Mouse (Mus musculus): ENCODE measurements at regions not wholly inside any gene's neighbourhood (a gene's known extent, or its start where the extent isn't known, plus 50 kb on each side); places are given as distances from the start of the nearest gene placed in this dataset.
"Not testable (repeated sequence)": the region's sequence is repeated elsewhere in the genome, so short reads cannot be mapped to it uniquely, and the experiment has no call there.

- Histone ChIP-seq H3K36me3 (ENCODE audit: control insufficient read depth, insufficient read depth, low read length) (no peaks in the 10 kb centered on the region), H3K27me3 (ENCODE audit: control insufficient read depth, insufficient read depth, low read length) (no peaks in the 10 kb centered on the region)
- 48% methylated on average over 1 of the region's 1 CpGs for WGBS
Measured at GRCm38 (mm10) chr13:74969244-74969643, 120.4 kb upstream of the Pcsk1 start.

GRCm38 (mm10) chr13:74955876-74956275 lies 133.8 kb upstream of the Pcsk1 start:
- Histone ChIP-seq H3K9ac (ENCODE audit: low read depth, low read length) (no peak overlapping the region), H3K4me1 (ENCODE audit: control insufficient read depth, insufficient read depth, low read length) (no peaks in the 10 kb centered on the region), H3K27ac (ENCODE audit: low read depth, low read length) (no peak overlapping the region), H3K36me3 (ENCODE audit: control insufficient read depth, insufficient read depth, low read length) (no peaks in the 10 kb centered on the region), H3K4me3 (ENCODE audit: low read length) (no peak overlapping the region), H3K27me3 (ENCODE audit: control insufficient read depth, insufficient read depth, low read length) (no peaks in the 10 kb centered on the region), H3K4me2 (replicated peaks; ENCODE audit: low read depth, low read length) (no peak overlapping the region), H3K9me3 (ENCODE audit: control insufficient read depth, low read length) (no peaks in the 10 kb centered on the region)
- WGBS: 87% methylated on average over 1 of the region's 1 CpGs
- no peak for ATAC-seq (ENCODE audit: low FRiP score, low TSS enrichment)

More at GRCm38 (mm10) chr13:74969244-74969643, 120.4 kb upstream of the Pcsk1 start:
- Histone ChIP-seq H3K9ac (ENCODE audit: low read depth, low read length) (no peak overlapping the region), H3K9me3 (ENCODE audit: control insufficient read depth, low read length) (no peaks in the 10 kb centered on the region), H3K4me1 (ENCODE audit: control insufficient read depth, insufficient read depth, low read length) (no peaks in the 10 kb centered on the region), H3K4me2 (replicated peaks; ENCODE audit: low read depth, low read length) (no peak overlapping the region), H3K27ac (ENCODE audit: low read depth, low read length) (no peak overlapping the region), H3K4me3 (ENCODE audit: low read length) (no peak overlapping the region)
- ATAC-seq (ENCODE audit: low FRiP score, low TSS enrichment): no peak

- not testable (repeated sequence) for H3K9ac ChIP-seq (ENCODE audit: low read depth, low read length); H3K4me1 ChIP-seq (ENCODE audit: control insufficient read depth, insufficient read depth, low read length); H3K27me3 ChIP-seq (ENCODE audit: control insufficient read depth, insufficient read depth, low read length); H3K4me2 ChIP-seq (replicated peaks; ENCODE audit: low read depth, low read length); H3K36me3 ChIP-seq (ENCODE audit: control insufficient read depth, insufficient read depth, low read length); H3K4me3 ChIP-seq (ENCODE audit: low read length); H3K9me3 ChIP-seq (ENCODE audit: control insufficient read depth, low read length); H3K27ac ChIP-seq (ENCODE audit: low read depth, low read length); ATAC-seq (ENCODE audit: low FRiP score, low TSS enrichment)
- WGBS: 38% methylated on average over 2 of the region's 2 CpGs
Measured at GRCm38 (mm10) chr13:74913655-74914054, 105.0 kb upstream of the Cast start.

- no peak for ATAC-seq (ENCODE audit: low FRiP score, low TSS enrichment)
- no peak overlapping the region for H3K27ac ChIP-seq (ENCODE audit: low read depth, low read length)
- H3K9me3 ChIP-seq (ENCODE audit: control insufficient read depth, low read length): no peaks in the 10 kb centered on the region
- H3K4me1 ChIP-seq (ENCODE audit: control insufficient read depth, insufficient read depth, low read length): no peaks in the 10 kb centered on the region
- H3K36me3 ChIP-seq (ENCODE audit: control insufficient read depth, insufficient read depth, low read length): no peaks in the 10 kb centered on the region
- no peak overlapping the region for H3K4me2 ChIP-seq (replicated peaks; ENCODE audit: low read depth, low read length)
- H3K4me3 ChIP-seq (ENCODE audit: low read length): no peak overlapping the region
- no peak overlapping the region for H3K9ac ChIP-seq (ENCODE audit: low read depth, low read length)
- WGBS: 83% methylated on average over 1 of the region's 1 CpGs
- H3K27me3 ChIP-seq (ENCODE audit: control insufficient read depth, insufficient read depth, low read length): no peaks in the 10 kb centered on the region
Measured at GRCm38 (mm10) chr13:74903213-74904055, 94.8 kb upstream of the Cast start.

- Histone ChIP-seq H3K9me3 (ENCODE audit: control insufficient read depth, low read length) (no peaks in the 10 kb centered on the region), H3K27me3 (ENCODE audit: control insufficient read depth, insufficient read depth, low read length) (no peaks in the 10 kb centered on the region), H3K9ac (ENCODE audit: low read depth, low read length) (no peak overlapping the region), H3K36me3 (ENCODE audit: control insufficient read depth, insufficient read depth, low read length) (no peaks in the 10 kb centered on the region), H3K4me1 (ENCODE audit: control insufficient read depth, insufficient read depth, low read length) (no peaks in the 10 kb centered on the region), H3K27ac (ENCODE audit: low read depth, low read length) (no peak overlapping the region), H3K4me3 (ENCODE audit: low read length) (no peak overlapping the region), H3K4me2 (replicated peaks; ENCODE audit: low read depth, low read length) (no peak overlapping the region)
- 78% methylated on average over 8 of the region's 8 CpGs for WGBS
- ATAC-seq (ENCODE audit: low FRiP score, low TSS enrichment): no peak
Measured at GRCm38 (mm10) chr13:74889859-74890469, 81.4 kb upstream of the Cast start.

GRCm38 (mm10) chr13:74867720-74868119 lies 59.1 kb upstream of the Cast start:
- H3K27ac ChIP-seq (ENCODE audit: low read depth, low read length): no peak overlapping the region
- no peak overlapping the region for H3K9ac ChIP-seq (ENCODE audit: low read depth, low read length)
- no peaks in the 10 kb centered on the region for H3K4me1 ChIP-seq (ENCODE audit: control insufficient read depth, insufficient read depth, low read length)
- no peaks in the 10 kb centered on the region for H3K27me3 ChIP-seq (ENCODE audit: control insufficient read depth, insufficient read depth, low read length)
- H3K9me3 ChIP-seq (ENCODE audit: control insufficient read depth, low read length): no peaks in the 10 kb centered on the region
- H3K4me2 ChIP-seq (replicated peaks; ENCODE audit: low read depth, low read length): no peak overlapping the region
- ATAC-seq (ENCODE audit: low FRiP score, low TSS enrichment): no peak
- no peak overlapping the region for H3K4me3 ChIP-seq (ENCODE audit: low read length)
- no peaks in the 10 kb centered on the region for H3K36me3 ChIP-seq (ENCODE audit: control insufficient read depth, insufficient read depth, low read length)
- WGBS: 84% methylated on average over 1 of the region's 1 CpGs

- WGBS: 75% methylated on average over 9 of the region's 9 CpGs
- no peaks in the 10 kb centered on the region for H3K4me1 ChIP-seq (ENCODE audit: control insufficient read depth, insufficient read depth, low read length)
- H3K9ac ChIP-seq (ENCODE audit: low read depth, low read length): no peak overlapping the region
- no peak overlapping the region for H3K27ac ChIP-seq (ENCODE audit: low read depth, low read length)
- no peaks in the 10 kb centered on the region for H3K9me3 ChIP-seq (ENCODE audit: control insufficient read depth, low read length)
- no peaks in the 10 kb centered on the region for H3K36me3 ChIP-seq (ENCODE audit: control insufficient read depth, insufficient read depth, low read length)
- no peak for ATAC-seq (ENCODE audit: low FRiP score, low TSS enrichment)
- no peak overlapping the region for H3K4me2 ChIP-seq (replicated peaks; ENCODE audit: low read depth, low read length)
- no peak overlapping the region for H3K4me3 ChIP-seq (ENCODE audit: low read length)
- H3K27me3 ChIP-seq (ENCODE audit: control insufficient read depth, insufficient read depth, low read length): no peaks in the 10 kb centered on the region
Measured at GRCm38 (mm10) chr13:74864000-74864399, 55.4 kb upstream of the Cast start.

- WGBS: 20% methylated on average over 1 of the region's 1 CpGs
- no peak overlapping the region for H3K27ac ChIP-seq (ENCODE audit: low read depth, low read length)
- H3K27me3 ChIP-seq (ENCODE audit: control insufficient read depth, insufficient read depth, low read length): no peaks in the 10 kb centered on the region
- 0 out of 2 replicates have a peak, but pooled peaks have one; percentile 12 for ATAC-seq (ENCODE audit: low FRiP score, low TSS enrichment)
- H3K4me3 ChIP-seq (ENCODE audit: low read length): no peak overlapping the region
- no peak overlapping the region for H3K9ac ChIP-seq (ENCODE audit: low read depth, low read length)
- H3K4me1 ChIP-seq (ENCODE audit: control insufficient read depth, insufficient read depth, low read length): no peaks in the 10 kb centered on the region
- H3K9me3 ChIP-seq (ENCODE audit: control insufficient read depth, low read length): no peaks in the 10 kb centered on the region
- H3K4me2 ChIP-seq (replicated peaks; ENCODE audit: low read depth, low read length): no peak overlapping the region
- H3K36me3 ChIP-seq (ENCODE audit: control insufficient read depth, insufficient read depth, low read length): no peaks in the 10 kb centered on the region
Measured at GRCm38 (mm10) chr13:74861373-74861970, 52.9 kb upstream of the Cast start.

All from kidney, embryonic 14.5 days (tissue).